Mouse (Mus musculus): Measurements from ENCODE around the gene Acsm3. TPM values are rescaled to one million over a fixed set of nuclear protein-coding genes. Genes with fewer than 3 reads are reported as not detected.
"Not testable (repeated sequence)": the region's sequence is repeated elsewhere in the genome, so short reads cannot be mapped to it uniquely, and the experiment has no call there.

The Acsm3 gene
- polyA plus RNA-seq (2012; ENCODE audit: insufficient read depth, insufficient read length, missing spikeins) = 87.9 and 175 TPM in 2 replicates

DNA sequence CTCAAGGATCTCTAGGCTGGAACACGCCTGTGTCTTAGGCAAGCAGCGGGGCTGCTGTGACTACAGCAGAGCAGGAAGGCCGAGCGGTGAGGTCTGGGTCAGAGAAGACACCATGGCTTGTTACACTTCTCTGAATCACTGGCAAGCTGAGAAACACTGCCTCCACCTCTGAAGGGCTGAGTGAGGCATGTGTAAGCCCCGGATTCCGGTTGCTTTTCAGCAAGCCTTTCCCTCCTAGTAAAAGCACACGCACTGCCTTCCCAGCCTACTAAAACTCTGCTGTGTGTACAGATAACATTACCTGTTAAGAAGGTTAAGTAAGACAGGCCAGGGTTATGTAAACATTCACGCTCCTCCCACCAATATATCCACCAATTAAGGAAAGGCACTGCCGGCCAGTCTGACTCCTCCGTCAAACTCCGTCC is at the start of gene Acsm3:
Acsm3 (plus strand) TSS at position 397 of the 425 bp plus-strand sequence.
- no peaks in the 10 kb centered on the region for H3K4me1 ChIP-seq (ENCODE audit: control insufficient read depth, insufficient read depth, insufficient read length, low read length)
- H3K27ac ChIP-seq (replicated peaks; ENCODE audit: low read depth, low read length) = no peak within 1 kb of the TSS
- no peak within 1 kb of the TSS for H3K4me3 ChIP-seq (ENCODE audit: insufficient read depth, low read depth, low read length)

DNA sequence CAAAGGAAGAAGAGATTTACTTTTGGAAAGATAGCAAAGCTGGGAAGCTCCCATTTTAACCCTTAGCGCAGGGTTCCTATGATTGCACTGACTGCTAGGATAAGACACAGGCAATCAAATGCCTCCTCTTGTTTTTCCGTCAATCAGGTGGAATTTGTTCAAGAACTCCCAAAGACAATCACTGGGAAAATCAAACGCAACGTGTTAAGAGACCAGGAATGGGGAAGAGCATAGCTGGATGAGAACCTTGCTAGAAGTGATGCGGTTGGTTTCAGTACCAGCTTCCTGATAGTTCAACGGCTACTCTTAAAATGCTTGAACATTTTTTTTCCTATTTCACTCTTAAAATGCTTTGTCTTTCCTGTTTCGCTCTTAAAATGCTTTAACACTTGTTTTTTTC is 46.6 kb upstream of the Acsm3 start:
- H3K4me1 ChIP-seq (ENCODE audit: control insufficient read depth, insufficient read depth, insufficient read length, low read length) = no peaks in the 10 kb centered on the region
- H3K4me3 ChIP-seq (ENCODE audit: insufficient read depth, low read depth, low read length) = no peak overlapping the region
- no peak overlapping the region for H3K27ac ChIP-seq (replicated peaks; ENCODE audit: low read depth, low read length)

DNA sequence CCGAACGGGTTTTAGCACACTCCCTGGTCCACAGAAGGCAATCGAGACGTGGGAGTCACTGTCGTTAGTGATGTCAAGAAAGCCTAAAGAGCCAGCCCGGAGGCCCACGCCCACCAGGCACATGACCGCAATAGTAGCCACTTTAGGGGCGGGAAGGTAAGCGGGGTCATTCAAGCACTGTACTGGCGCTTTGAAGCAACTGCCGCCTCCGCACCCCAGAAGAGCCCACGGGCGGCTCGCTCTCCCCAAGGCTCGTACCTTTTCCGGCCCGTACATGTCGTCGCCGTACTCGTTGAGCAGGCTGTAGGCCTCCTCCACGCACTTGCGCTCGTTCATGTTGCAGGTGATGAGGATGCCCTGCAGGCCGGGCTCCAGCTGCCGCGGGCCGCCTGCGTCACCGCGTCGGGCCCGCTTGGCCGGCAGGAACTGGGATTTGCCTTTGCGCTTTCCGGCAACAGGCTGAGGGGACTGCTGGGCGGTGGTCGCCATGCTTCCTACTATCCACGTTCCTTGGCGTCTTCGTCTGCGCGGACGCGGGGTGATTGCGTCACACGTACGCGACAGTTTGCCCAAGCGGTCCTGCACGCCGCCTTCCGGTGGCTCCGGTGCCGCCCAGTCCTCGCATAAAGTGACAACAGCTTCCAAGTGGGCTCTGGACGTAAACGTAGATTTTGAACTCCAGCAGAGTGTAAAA is 40.3 kb upstream of the Acsm3 start, which contains the start of gene Thumpd1:
Thumpd1 (minus strand) TSS at position 546 of the 694 bp plus-strand sequence.
- H3K4me1 ChIP-seq (ENCODE audit: control insufficient read depth, insufficient read depth, insufficient read length, low read length) = peaks cover 2% of the 10 kb centered on the region
- peak within 1 kb of the TSS; percentile 92 for H3K4me3 ChIP-seq (ENCODE audit: insufficient read depth, low read depth, low read length)
- H3K27ac ChIP-seq (replicated peaks; ENCODE audit: low read depth, low read length) = peak within 1 kb of the TSS; percentile 44

GRCm38 (mm10) chr7:119720947-119721310 is 39.8 kb upstream of the Acsm3 start:
- Histone ChIP-seq H3K4me1 (ENCODE audit: control insufficient read depth, insufficient read depth, insufficient read length, low read length) (peaks cover 2% of the 10 kb centered on the region), H3K27ac (replicated peaks; ENCODE audit: low read depth, low read length) (peak overlapping the region; percentile 44), H3K4me3 (ENCODE audit: insufficient read depth, low read depth, low read length) (peak overlapping the region; percentile 92)

DNA sequence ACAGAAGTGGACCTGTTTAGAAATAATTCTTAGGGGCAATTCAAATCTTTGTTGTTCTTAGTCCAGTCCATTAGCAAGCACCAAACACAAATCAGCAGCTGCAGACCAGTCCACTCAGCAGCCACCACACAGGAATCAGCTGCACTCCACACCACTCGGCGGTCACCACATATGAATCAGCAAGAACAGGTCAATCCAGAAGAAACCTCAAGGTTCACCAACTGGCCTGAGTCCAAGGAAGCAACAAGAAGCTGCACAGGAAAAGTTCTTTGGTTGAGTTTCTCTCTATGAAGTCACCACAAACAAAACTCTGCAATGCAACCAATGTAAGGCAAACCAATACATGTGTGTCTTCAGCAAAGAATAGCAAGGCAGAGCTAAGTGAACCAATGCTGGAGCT is 33.1 kb upstream of the Acsm3 start:
- no peaks in the 10 kb centered on the region for H3K4me1 ChIP-seq (ENCODE audit: control insufficient read depth, insufficient read depth, insufficient read length, low read length)
- no peak overlapping the region for H3K4me3 ChIP-seq (ENCODE audit: insufficient read depth, low read depth, low read length)
- no peak overlapping the region for H3K27ac ChIP-seq (replicated peaks; ENCODE audit: low read depth, low read length)

GRCm38 (mm10) chr7:119731262-119731661 is 29.5 kb upstream of the Acsm3 start:
- H3K27ac ChIP-seq (replicated peaks; ENCODE audit: low read depth, low read length); H3K4me3 ChIP-seq (ENCODE audit: insufficient read depth, low read depth, low read length); H3K4me1 ChIP-seq (ENCODE audit: control insufficient read depth, insufficient read depth, insufficient read length, low read length): not testable (repeated sequence)

- no peak overlapping the region for H3K27ac ChIP-seq (replicated peaks; ENCODE audit: low read depth, low read length)
- H3K4me1 ChIP-seq (ENCODE audit: control insufficient read depth, insufficient read depth, insufficient read length, low read length) = peaks cover 4% of the 10 kb centered on the region; the same call in 1 of the 2 replicates
- no peak overlapping the region for H3K4me3 ChIP-seq (ENCODE audit: insufficient read depth, low read depth, low read length)
These were observed 21.8 kb upstream of the Acsm3 start for GRCm38 (mm10) chr7:119738877-119739276.

GRCm38 (mm10) chr7:119739798-119740468 is 20.8 kb upstream of the Acsm3 start:
- not testable (repeated sequence) for H3K4me1 ChIP-seq (ENCODE audit: control insufficient read depth, insufficient read depth, insufficient read length, low read length); H3K27ac ChIP-seq (replicated peaks; ENCODE audit: low read depth, low read length); H3K4me3 ChIP-seq (ENCODE audit: insufficient read depth, low read depth, low read length)

GRCm38 (mm10) chr7:119744321-119744720 is 16.4 kb upstream of the Acsm3 start:
- H3K4me1 ChIP-seq (ENCODE audit: control insufficient read depth, insufficient read depth, insufficient read length, low read length) = peaks cover 2% of the 10 kb centered on the region; the same call in 1 of the 2 replicates
- H3K27ac ChIP-seq (replicated peaks; ENCODE audit: low read depth, low read length) = no peak overlapping the region
- peak overlapping the region; percentile 23; the same call in 1 of the 2 replicates for H3K4me3 ChIP-seq (ENCODE audit: insufficient read depth, low read depth, low read length)

DNA sequence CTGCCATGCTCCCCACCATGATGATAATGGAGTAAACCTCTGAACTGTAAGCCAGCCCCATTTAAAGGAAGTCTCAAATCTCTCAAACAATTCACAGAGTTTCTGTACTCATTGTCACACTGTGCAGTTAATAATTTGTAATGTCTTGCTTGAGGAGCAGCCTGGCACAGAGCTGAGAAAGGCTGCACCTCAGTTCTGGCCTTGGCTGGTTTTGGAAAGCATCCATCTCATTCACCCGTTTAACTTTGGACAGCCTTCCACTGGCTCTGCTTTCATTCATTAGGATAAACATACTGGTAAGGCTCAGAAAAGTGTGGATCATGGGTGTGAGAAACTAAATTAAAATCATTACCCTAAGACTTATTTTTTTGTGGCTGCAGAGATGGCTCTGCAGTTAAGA is 14.9 kb upstream of the Acsm3 start:
- H3K4me3 ChIP-seq (ENCODE audit: insufficient read depth, low read depth, low read length) = no peak overlapping the region
- H3K27ac ChIP-seq (replicated peaks; ENCODE audit: low read depth, low read length) = no peak overlapping the region; the same call in 1 of the 2 replicates
- peaks cover 2% of the 10 kb centered on the region; the same call in 1 of the 2 replicates for H3K4me1 ChIP-seq (ENCODE audit: control insufficient read depth, insufficient read depth, insufficient read length, low read length)

DNA sequence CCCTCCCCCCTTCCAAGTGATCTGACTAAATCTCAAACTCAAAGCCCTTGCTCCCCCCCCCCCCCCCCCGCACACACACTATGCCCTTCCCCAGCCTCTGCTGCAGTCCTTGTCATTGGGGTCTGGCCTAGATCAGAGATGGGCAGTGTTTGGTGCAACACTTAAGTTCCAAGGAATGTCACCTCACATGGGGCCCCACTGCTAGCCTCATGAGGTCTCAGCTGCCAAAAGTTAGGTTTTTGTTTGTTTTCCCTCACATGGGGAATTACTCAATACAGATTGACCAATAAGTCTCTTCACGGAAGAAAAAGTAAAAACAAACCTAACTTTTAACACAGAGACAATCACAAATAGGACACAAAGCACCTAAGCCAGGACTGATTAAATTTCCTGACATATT is 12.0 kb upstream of the Acsm3 start:
- peaks cover 2% of the 10 kb centered on the region; the same call in 1 of the 2 replicates for H3K4me1 ChIP-seq (ENCODE audit: control insufficient read depth, insufficient read depth, insufficient read length, low read length)
- H3K27ac ChIP-seq (replicated peaks; ENCODE audit: low read depth, low read length) = no peak overlapping the region
- no peak overlapping the region for H3K4me3 ChIP-seq (ENCODE audit: insufficient read depth, low read depth, low read length)

GRCm38 (mm10) chr7:119749942-119750341 is 10.8 kb upstream of the Acsm3 start:
- no peak overlapping the region for H3K4me3 ChIP-seq (ENCODE audit: insufficient read depth, low read depth, low read length)
- peaks cover 2% of the 10 kb centered on the region; the same call in 1 of the 2 replicates for H3K4me1 ChIP-seq (ENCODE audit: control insufficient read depth, insufficient read depth, insufficient read length, low read length)
- H3K27ac ChIP-seq (replicated peaks; ENCODE audit: low read depth, low read length) = peak overlapping the region; percentile 16; the same call in 1 of the 2 replicates

DNA sequence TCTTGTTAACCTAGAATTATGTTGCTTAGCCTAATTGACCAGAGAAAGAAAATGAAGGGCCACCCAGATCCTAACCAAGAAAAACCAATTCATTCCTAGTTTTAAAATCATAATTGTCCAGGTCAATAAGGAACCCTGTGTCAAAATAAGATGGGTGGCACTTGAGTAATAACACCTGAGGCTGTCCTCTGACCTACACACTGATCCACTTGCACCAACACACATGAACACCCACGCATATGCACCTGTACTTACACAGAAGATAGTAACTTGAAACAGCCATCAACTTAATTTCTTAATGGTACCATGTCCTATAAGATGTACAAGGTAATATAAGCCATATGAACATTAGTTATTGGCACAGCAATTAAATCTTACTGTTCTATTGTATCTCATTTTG is 7.0 kb upstream of the Acsm3 start:
- H3K4me1 ChIP-seq (ENCODE audit: control insufficient read depth, insufficient read depth, insufficient read length, low read length) = peaks cover 2% of the 10 kb centered on the region; the same call in 1 of the 2 replicates
- no peak overlapping the region for H3K4me3 ChIP-seq (ENCODE audit: insufficient read depth, low read depth, low read length)
- no peak overlapping the region for H3K27ac ChIP-seq (replicated peaks; ENCODE audit: low read depth, low read length)

DNA sequence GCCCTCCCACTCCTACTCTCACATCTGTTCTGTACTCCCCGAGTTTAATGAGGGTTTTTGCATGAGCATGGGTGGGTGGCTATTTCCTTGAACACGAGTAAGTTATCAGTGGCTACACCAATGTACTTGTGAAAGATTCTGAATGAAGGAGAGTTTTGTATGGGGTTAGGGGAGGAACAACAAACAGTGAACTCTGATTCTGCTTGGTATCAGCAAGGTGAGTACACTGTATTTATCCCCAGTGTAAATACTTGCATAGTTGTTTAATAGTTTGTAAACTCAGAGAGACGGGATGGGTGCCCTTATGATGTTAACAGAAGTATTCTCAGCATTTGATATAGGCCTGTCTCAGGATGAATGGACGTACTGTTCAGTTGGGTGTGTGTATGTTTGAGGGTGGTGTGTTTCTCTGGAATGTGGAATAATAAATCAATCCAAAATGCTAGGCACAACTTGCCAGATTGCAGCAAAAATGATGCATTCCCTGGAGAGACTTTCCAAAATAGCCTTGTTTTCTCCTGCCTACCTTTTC is 1.5 kb downstream of the Acsm3 start:
- H3K4me3 ChIP-seq (ENCODE audit: insufficient read depth, low read depth, low read length) = no peak overlapping the region
- no peak overlapping the region for H3K27ac ChIP-seq (replicated peaks; ENCODE audit: low read depth, low read length)
- no peaks in the 10 kb centered on the region for H3K4me1 ChIP-seq (ENCODE audit: control insufficient read depth, insufficient read depth, insufficient read length, low read length)

- no peaks in the 10 kb centered on the region for H3K4me1 ChIP-seq (ENCODE audit: control insufficient read depth, insufficient read depth, insufficient read length, low read length)
- no peak overlapping the region for H3K4me3 ChIP-seq (ENCODE audit: insufficient read depth, low read depth, low read length)
- no peak overlapping the region for H3K27ac ChIP-seq (replicated peaks; ENCODE audit: low read depth, low read length)
These were observed 3.7 kb downstream of the Acsm3 start for GRCm38 (mm10) chr7:119764377-119764776.

Data from brown adipose tissue, adult 24 weeks (tissue).